In genomic region chr6:72544283-72544987, GRCm38 (mm10) we compare ENCODE assay signal across 8 mouse cellular contexts. TPM values are rescaled to one million over a fixed set of nuclear protein-coding genes. Genes with fewer than 3 reads are reported as not detected.
DNase-seq lines count a peak whose midpoint lies in the region; ATAC-seq and TF ChIP-seq lines count a peak whose summit lies in the region.

Capg (plus strand) TSS chr6:72544391.

- H3K4me2 ChIP-seq in forebrain, embryonic 13.5 days: peak within 1 kb of the TSS; percentile 32
- peak within 1 kb of the TSS; percentile 50 for H3K4me2 ChIP-seq in limb, embryonic 14.5 days (replicated peaks; ENCODE audit: low read depth, low read length, severe bottlenecking)

- H3K9ac ChIP-seq in forebrain, embryonic 13.5 days: no peak within 1 kb of the TSS
- H3K9ac ChIP-seq in limb, embryonic 14.5 days (ENCODE audit: low read depth, low read length, severe bottlenecking): peak within 1 kb of the TSS; percentile 32

- TF ChIP-seq POLR2A in limb, embryonic 14.5 days (IDR thresholded peaks at IDR 0.05; ENCODE audit: borderline replicate concordance, extremely low read depth, insufficient read depth, insufficient read length): no peak

- 0 out of 2 replicates have a peak, but pooled peaks cover 5% of the 10 kb centered on the region for H3K27me3 ChIP-seq in forebrain, embryonic 13.5 days
- peaks cover 18% of the 10 kb centered on the region for H3K27me3 ChIP-seq in hindbrain, embryonic 10.5 days (ENCODE audit: insufficient read depth, poor library complexity, severe bottlenecking)
- no peaks in the 10 kb centered on the region for H3K27me3 ChIP-seq in limb, embryonic 14.5 days (ENCODE audit: control insufficient read depth, insufficient read depth, low read length)

- no peak for ATAC-seq in forebrain, embryonic 13.5 days
- no peak for ATAC-seq in limb, embryonic 14.5 days (ENCODE audit: low FRiP score, low read depth)
- 0 out of 2 replicates have a peak, but pooled peaks have one; percentile 33 for ATAC-seq in monocyte, adult 5-6 weeks (replicated peaks; ENCODE audit: insufficient number of reproducible peaks, low FRiP score, low TSS enrichment, poor library complexity, severe bottlenecking)

- no peak within 1 kb of the TSS for H3K27ac ChIP-seq in forebrain, embryonic 13.5 days
- peak within 1 kb of the TSS; percentile 69 for H3K27ac ChIP-seq in hindbrain, embryonic 10.5 days
- H3K27ac ChIP-seq in limb, embryonic 14.5 days (replicated peaks; ENCODE audit: low read depth, low read length): peak within 1 kb of the TSS; percentile 34

- no peak within 1 kb of the TSS for H3K4me3 ChIP-seq in forebrain, embryonic 13.5 days
- H3K4me3 ChIP-seq in hindbrain, embryonic 10.5 days: peak within 1 kb of the TSS; percentile 23
- H3K4me3 ChIP-seq in limb, embryonic 14.5 days (replicated peaks; ENCODE audit: low read length): peak within 1 kb of the TSS; percentile 21

- peak; percentile 76 for DNase-seq in 3134 (ENCODE audit: extremely low read depth, insufficient read length, low spot score)
- peak; percentile 68 for DNase-seq in T-cell, adult 2 months (ENCODE audit: low spot score)
- no peak for DNase-seq in hindbrain, embryonic 10.5 days (ENCODE audit: low spot score)
- peak; percentile 47 for DNase-seq in limb, embryonic 14.5 days (ENCODE audit: low spot score)
- DNase-seq in thymus, postnatal 14 days: peak; percentile 67
- DNase-seq in left cerebral cortex, postnatal 36 days (ENCODE audit: low spot score in 2 of 2): no peak

- 0 out of 2 replicates have a peak, but pooled peaks cover 3% of the 10 kb centered on the region for H3K9me3 ChIP-seq in forebrain, embryonic 13.5 days (replicated peaks)
- 0 out of 2 replicates have a peak, but pooled peaks cover 4% of the 10 kb centered on the region for H3K9me3 ChIP-seq in hindbrain, embryonic 10.5 days
- H3K9me3 ChIP-seq in limb, embryonic 14.5 days (ENCODE audit: control insufficient read depth, low read length): no peaks in the 10 kb centered on the region

- WGBS in forebrain, embryonic 13.5 days: 19% methylated on average over 23 of the region's 23 CpGs
- 15% methylated on average over 23 of the region's 23 CpGs for WGBS in hindbrain, embryonic 10.5 days
- WGBS in limb, embryonic 14.5 days: 6% methylated on average over 23 of the region's 23 CpGs

- intact Hi-C loops in left cerebral cortex, postnatal 36 days (cut with DNase I): no loop called here

- no peaks in the 10 kb centered on the region for H3K36me3 ChIP-seq in forebrain, embryonic 13.5 days (ENCODE audit: poor library complexity, severe bottlenecking)
- H3K36me3 ChIP-seq in hindbrain, embryonic 10.5 days: no peaks in the 10 kb centered on the region
- no peaks in the 10 kb centered on the region for H3K36me3 ChIP-seq in limb, embryonic 14.5 days (ENCODE audit: control insufficient read depth, insufficient read depth, low read length)

- H3K4me1 ChIP-seq in forebrain, embryonic 13.5 days: 0 out of 2 replicates have a peak, but pooled peaks cover 5% of the 10 kb centered on the region
- H3K4me1 ChIP-seq in hindbrain, embryonic 10.5 days (replicated peaks): peaks cover 12% of the 10 kb centered on the region
- peaks cover 5% of the 10 kb centered on the region; the same call in 1 of the 2 replicates for H3K4me1 ChIP-seq in limb, embryonic 14.5 days (ENCODE audit: control insufficient read depth, insufficient read depth, low read length)

RNA-seq across cellular contexts. Expression of gene Capg, which starts in this region (rescaled TPM):
- 4.7 and 4.8 TPM in 2 replicates for polyA plus RNA-seq in forebrain, embryonic 13.5 days (2015; fragmentation: Nextera tagmentation; extraction: Ambion mirVana)
- 13.4 and 14.1 TPM in 2 replicates for polyA plus RNA-seq in hindbrain, embryonic 10.5 days (2016; fragmentation: Nextera tagmentation; extraction: Ambion mirVana)
- polyA plus RNA-seq in limb, embryonic 14.5 days (2012; rRNA removed): 29.2 and 30.9 TPM in 2 replicates
- 80.7 and 86.6 TPM in 2 replicates for polyA plus RNA-seq in limb, embryonic 14.5 days (2014; fragmentation: Nextera tagmentation; extraction: Ambion mirVana)
- total RNA-seq in monocyte, adult 5-6 weeks (2017): 54.4 to 71.6 TPM (median 54.8 TPM) in 3 replicates
- 1 to 10 TPM; 2.2 to 3.1 TPM for total RNA-seq in left cerebral cortex, postnatal 36 days (2021)

Comparison
In these comparisons a context has a peak if more than half of its experiments do, and no peak if none do; other contexts are left out.
1. RNA of gene Capg (total RNA-seq): 54.4 to 71.6 TPM in monocyte, adult 5-6 weeks; 2.2 to 3.1 TPM in left cerebral cortex, postnatal 36 days; every median in the first group is over 10 times any median in the second.
2. DNase-seq: peak in 3134 (single experiment), T-cell, adult 2 months (single experiment), limb, embryonic 14.5 days (single experiment) and thymus, postnatal 14 days (single experiment); none in hindbrain, embryonic 10.5 days (single experiment) and left cerebral cortex, postnatal 36 days (0 of 2).